In the genomic region with DNA sequence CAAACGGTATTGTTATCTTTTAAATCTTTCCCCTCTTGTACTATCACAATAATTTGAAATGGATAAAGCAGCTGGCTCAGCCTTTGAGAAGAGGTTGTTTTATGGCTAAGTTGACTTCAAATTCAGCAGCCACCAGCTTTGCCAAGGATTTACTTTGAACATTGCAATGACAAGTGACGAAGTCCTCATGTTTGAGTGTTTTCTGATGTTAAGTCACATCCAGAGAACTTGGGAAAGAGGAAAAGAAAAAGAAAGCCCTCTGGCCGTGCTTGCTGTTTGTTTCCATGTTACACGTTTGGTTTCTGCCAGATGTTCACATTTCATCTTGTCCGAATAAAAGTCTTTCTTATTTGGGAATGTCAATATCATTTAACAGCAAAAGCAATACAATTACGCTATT, we compare ENCODE assay signal across 30 mouse cellular contexts. TPM values are rescaled to one million over a fixed set of nuclear protein-coding genes. Genes with fewer than 3 reads are reported as not detected.
DNase-seq lines count a peak whose midpoint lies in the region; ATAC-seq and TF ChIP-seq lines count a peak whose summit lies in the region.
"Had no signal": no experiment of that assay in that cellular context is flagged by ENCODE, and none has a peak within 500 bp of the region (broad histone marks: within the 10 kb centered on the region; RNA-seq: fewer than 3 reads in every experiment).

No protein-coding gene starts in this region.

- no peaks in the 10 kb centered on the region for H3K27me3 ChIP-seq in embryonic facial prominence, embryonic 11.5 days (ENCODE audit: control insufficient read depth, insufficient read depth, low read length)
- H3K27me3 ChIP-seq in embryonic facial prominence, embryonic 10.5 days (replicated peaks; ENCODE audit: low read depth, poor library complexity, severe bottlenecking): no peaks in the 10 kb centered on the region
- no peaks in the 10 kb centered on the region for H3K27me3 ChIP-seq in lung, embryonic 14.5 days (ENCODE audit: insufficient read depth, low read length)
- H3K27me3 ChIP-seq: CH12.LX; heart, embryonic 15.5 days; midbrain, embryonic 12.5 days; stomach, embryonic 15.5 days had no signal

- H3K4me2 ChIP-seq in embryonic facial prominence, embryonic 11.5 days (ENCODE audit: low read depth, low read length): no peak overlapping the region
- no peak overlapping the region for H3K4me2 ChIP-seq in lung, embryonic 14.5 days
- H3K4me2 ChIP-seq: heart, embryonic 15.5 days; midbrain, embryonic 12.5 days; stomach, embryonic 15.5 days had no signal

- no peak for TF ChIP-seq CTCF in lung, embryonic 14.5 days (IDR thresholded peaks at IDR 0.05; ENCODE audit: low read depth)
- TF ChIP-seq CTCF in lung, adult 2 months (IDR thresholded peaks at IDR 0.05; ENCODE audit: insufficient read depth, low read length): no peak

- H3K9me3 ChIP-seq in embryonic facial prominence, embryonic 11.5 days (replicated peaks; ENCODE audit: control insufficient read depth, low read length): no peaks in the 10 kb centered on the region
- H3K9me3 ChIP-seq in embryonic facial prominence, embryonic 10.5 days: no peaks in the 10 kb centered on the region
- H3K9me3 ChIP-seq in lung, embryonic 14.5 days (ENCODE audit: low read depth, low read length): no peaks in the 10 kb centered on the region
- H3K9me3 ChIP-seq: heart, embryonic 15.5 days; megakaryocyte, embryonic 14.5 days; midbrain, embryonic 12.5 days; stomach, embryonic 15.5 days had no signal

- DNase-seq in embryonic facial prominence, embryonic 11.5 days (ENCODE audit: low spot score): peak; percentile 37
- no peak for DNase-seq in embryonic facial prominence, embryonic 10.5 days (ENCODE audit: low spot score)
- peak; percentile 86 for DNase-seq in lung, embryonic 14.5 days
- DNase-seq in lung, adult 2 months: no peak
- peak; percentile 26 for DNase-seq in lung, postnatal 14 days
- no peak for DNase-seq in cerebellum, adult 9-10 months
- DNase-seq in cerebellum, adult 18-20 months: no peak
- DNase-seq: adrenal gland, adult 2 months; cerebellum, adult 8-10 months; embryo, embryonic 11 days; gastrocnemius, postnatal 14 days; kidney, adult 18-20 months; kidney, postnatal 25 days; liver; retina, postnatal 1 day; right cerebral cortex, postnatal 14 days; thymus, postnatal 14 days had no signal

- no peak overlapping the region for H3K4me3 ChIP-seq in embryonic facial prominence, embryonic 11.5 days (ENCODE audit: low read depth, low read length)
- H3K4me3 ChIP-seq in embryonic facial prominence, embryonic 10.5 days: no peak overlapping the region
- H3K4me3 ChIP-seq in lung, embryonic 14.5 days (ENCODE audit: low read depth, low read length): no peak overlapping the region
- H3K4me3 ChIP-seq in lung, adult 2 months (replicated peaks; ENCODE audit: extremely low read depth, low read depth, low read length): no peak overlapping the region
- H3K4me3 ChIP-seq: heart, embryonic 15.5 days; layer of hippocampus, adult 2 months; megakaryocyte, embryonic 14.5 days; midbrain, embryonic 12.5 days; stomach, embryonic 15.5 days had no signal

- WGBS in embryonic facial prominence, embryonic 11.5 days: 31% methylated on average over 6 of the region's 6 CpGs
- 48% methylated on average over 6 of the region's 6 CpGs for WGBS in embryonic facial prominence, embryonic 10.5 days
- 23% methylated on average over 6 of the region's 6 CpGs for WGBS in lung, embryonic 14.5 days
- WGBS in lung, adult 2 months: 46% methylated on average over 6 of the region's 6 CpGs

- H3K4me1 ChIP-seq in embryonic facial prominence, embryonic 11.5 days (ENCODE audit: control insufficient read depth, insufficient read depth, low read length): no peaks in the 10 kb centered on the region
- peaks cover 17% of the 10 kb centered on the region for H3K4me1 ChIP-seq in embryonic facial prominence, embryonic 10.5 days
- H3K4me1 ChIP-seq in lung, embryonic 14.5 days (ENCODE audit: insufficient read depth): no peaks in the 10 kb centered on the region
- H3K4me1 ChIP-seq in lung, adult 2 months (ENCODE audit: control insufficient read depth, insufficient read depth, low read length): no peaks in the 10 kb centered on the region
- H3K4me1 ChIP-seq: heart, embryonic 15.5 days; midbrain, embryonic 12.5 days; stomach, embryonic 15.5 days had no signal

- no peak overlapping the region for H3K9ac ChIP-seq in embryonic facial prominence, embryonic 11.5 days (replicated peaks; ENCODE audit: low read length)
- no peak overlapping the region for H3K9ac ChIP-seq in lung, embryonic 14.5 days
- H3K9ac ChIP-seq: heart, embryonic 15.5 days; liver, embryonic 14.5 days; midbrain, embryonic 12.5 days; stomach, embryonic 15.5 days had no signal

- no peak overlapping the region for H3K27ac ChIP-seq in embryonic facial prominence, embryonic 11.5 days (replicated peaks; ENCODE audit: low read depth, low read length)
- no peak overlapping the region for H3K27ac ChIP-seq in embryonic facial prominence, embryonic 10.5 days (replicated peaks)
- H3K27ac ChIP-seq in lung, embryonic 14.5 days (ENCODE audit: low read depth): peak overlapping the region; percentile 70
- H3K27ac ChIP-seq: heart, embryonic 15.5 days; layer of hippocampus, adult 2 months; liver, embryonic 14.5 days; midbrain, embryonic 12.5 days; stomach, embryonic 15.5 days had no signal

- ATAC-seq in embryonic facial prominence, embryonic 11.5 days (replicated peaks; ENCODE audit: insufficient number of reproducible peaks, low FRiP score, low TSS enrichment, low read depth): no peak
- peak; percentile 55 for ATAC-seq in lung, embryonic 14.5 days (ENCODE audit: insufficient read depth)
- ATAC-seq: activated CD4-positive, CD25-positive, alpha-beta regulatory T cell, adult 4 months; forebrain, embryonic 14.5 days; hindbrain, embryonic 16.5 days had no signal

- TF ChIP-seq POLR2A in lung, adult 2 months (IDR thresholded peaks at IDR 0.05; ENCODE audit: borderline replicate concordance, extremely low read depth, low read depth, low read length): no peak

- no peaks in the 10 kb centered on the region for H3K36me3 ChIP-seq in embryonic facial prominence, embryonic 11.5 days (replicated peaks; ENCODE audit: control insufficient read depth, insufficient read depth, low read depth, low read length)
- no peaks in the 10 kb centered on the region for H3K36me3 ChIP-seq in embryonic facial prominence, embryonic 10.5 days (replicated peaks)
- H3K36me3 ChIP-seq in lung, embryonic 14.5 days (ENCODE audit: insufficient read depth): no peaks in the 10 kb centered on the region
- H3K36me3 ChIP-seq: heart, embryonic 15.5 days; midbrain, embryonic 12.5 days; stomach, embryonic 15.5 days had no signal

RNA-seq across cellular contexts. Expression of gene Gm5447, which starts 47.9 kb away (rescaled TPM):
- 0.15 and 0.26 TPM in 2 replicates for polyA plus RNA-seq in embryonic facial prominence, embryonic 11.5 days (2014; fragmentation: Nextera tagmentation; extraction: Ambion mirVana)
- polyA plus RNA-seq in embryonic facial prominence, embryonic 10.5 days (2016; fragmentation: Nextera tagmentation; extraction: Ambion mirVana): 0.14 and 0.19 TPM in 2 replicates
- 0.14 TPM in 1 of 2 replicates, not detected in the other for polyA plus RNA-seq in lung, embryonic 14.5 days (2014; fragmentation: Nextera tagmentation; extraction: Ambion mirVana)
- polyA plus RNA-seq in lung, adult 2 months (2012; rRNA removed): not detected in 2 replicates
- polyA plus RNA-seq: adrenal gland, adult 2 months; forebrain, embryonic 14.5 days; hindbrain, embryonic 11.5 days; intestine, embryonic 14.5 days; liver, embryonic 14.5 days; neural tube, embryonic 14.5 days had no signal

RNA-seq across cellular contexts. Expression of gene Exoc2, which starts 48.0 kb away (rescaled TPM):
- polyA plus RNA-seq in embryonic facial prominence, embryonic 11.5 days (2014; fragmentation: Nextera tagmentation; extraction: Ambion mirVana): 41.5 and 43.8 TPM in 2 replicates
- polyA plus RNA-seq in embryonic facial prominence, embryonic 10.5 days (2016; fragmentation: Nextera tagmentation; extraction: Ambion mirVana): 37.4 and 38.7 TPM in 2 replicates
- 43.6 and 47.0 TPM in 2 replicates for polyA plus RNA-seq in lung, embryonic 14.5 days (2014; fragmentation: Nextera tagmentation; extraction: Ambion mirVana)
- polyA plus RNA-seq in lung, adult 2 months (2012; rRNA removed): 9.8 and 12.4 TPM in 2 replicates

Comparison
In these comparisons a context has a peak if more than half of its experiments do, and no peak if none do; other contexts are left out.
1. DNase-seq: peak in embryonic facial prominence, embryonic 11.5 days (single experiment), lung, embryonic 14.5 days (single experiment) and lung, postnatal 14 days (single experiment); none in embryonic facial prominence, embryonic 10.5 days (single experiment), lung, adult 2 months (single experiment), cerebellum, adult 9-10 months (single experiment) and cerebellum, adult 18-20 months (0 of 2).